27 mouse cellular contexts compared by ENCODE assay signal in genomic region chr10:126793136-126793535, GRCm38 (mm10).
A peak's percentile ranks its signal among the peaks of the same experiment; 100 is the strongest.
DNase-seq lines count a peak whose midpoint lies in the region; ATAC-seq and TF ChIP-seq lines count a peak whose summit lies in the region.
"Had no signal": no experiment of that assay in that cellular context is flagged by ENCODE, and none has a peak within 500 bp of the region (broad histone marks: within the 10 kb centered on the region; RNA-seq: fewer than 3 reads in every experiment).

No protein-coding gene starts in this region.

- H3K4me2 ChIP-seq in hindbrain, embryonic 14.5 days (replicated peaks) = no peak overlapping the region
- no peak overlapping the region for H3K4me2 ChIP-seq in hindbrain, postnatal 0 days (ENCODE audit: low read depth, low read length)
- no peak overlapping the region for H3K4me2 ChIP-seq in midbrain, embryonic 14.5 days (ENCODE audit: low read length)
- H3K4me2 ChIP-seq: intestine, embryonic 15.5 days; limb, embryonic 13.5 days; liver, embryonic 11.5 days had no signal

- no peak overlapping the region for H3K9ac ChIP-seq in hindbrain, embryonic 14.5 days
- no peak overlapping the region for H3K9ac ChIP-seq in hindbrain, postnatal 0 days (replicated peaks; ENCODE audit: low read length)
- H3K9ac ChIP-seq in midbrain, embryonic 14.5 days (replicated peaks; ENCODE audit: low read length) = no peak overlapping the region
- H3K9ac ChIP-seq: heart, embryonic 13.5 days; intestine, embryonic 15.5 days; limb, embryonic 13.5 days had no signal

- no peaks in the 10 kb centered on the region for H3K36me3 ChIP-seq in hindbrain, embryonic 14.5 days (replicated peaks; ENCODE audit: control insufficient read depth, insufficient read depth)
- H3K36me3 ChIP-seq in hindbrain, postnatal 0 days (ENCODE audit: insufficient read depth, low read length) = no peaks in the 10 kb centered on the region
- no peaks in the 10 kb centered on the region for H3K36me3 ChIP-seq in midbrain, embryonic 14.5 days (ENCODE audit: control insufficient read depth, insufficient read depth, low read length)
- no peaks in the 10 kb centered on the region for H3K36me3 ChIP-seq in midbrain, embryonic 10.5 days
- no peaks in the 10 kb centered on the region for H3K36me3 ChIP-seq in embryonic facial prominence, embryonic 10.5 days (replicated peaks)
- H3K36me3 ChIP-seq: heart, embryonic 13.5 days; intestine, embryonic 15.5 days; limb, embryonic 13.5 days had no signal

- 0 out of 2 replicates have a peak overlapping the region, but pooled peaks have one; percentile 62 for H3K27ac ChIP-seq in hindbrain, embryonic 14.5 days
- H3K27ac ChIP-seq in hindbrain, postnatal 0 days = no peak overlapping the region
- peak overlapping the region; percentile 66 for H3K27ac ChIP-seq in midbrain, embryonic 14.5 days (replicated peaks; ENCODE audit: low read depth, low read length)
- no peak overlapping the region for H3K27ac ChIP-seq in midbrain, embryonic 10.5 days (replicated peaks)
- H3K27ac ChIP-seq in embryonic facial prominence, embryonic 10.5 days (replicated peaks) = no peak overlapping the region
- H3K27ac ChIP-seq: gastrocnemius, adult 2 months; heart, embryonic 13.5 days; intestine, embryonic 15.5 days; layer of hippocampus, adult 2 months; limb, embryonic 13.5 days; stomach, postnatal 0 days had no signal

- no peaks in the 10 kb centered on the region for H3K27me3 ChIP-seq in hindbrain, embryonic 14.5 days (ENCODE audit: control insufficient read depth, insufficient read depth, low read length)
- no peaks in the 10 kb centered on the region for H3K27me3 ChIP-seq in hindbrain, postnatal 0 days (ENCODE audit: insufficient read depth, low read length)
- H3K27me3 ChIP-seq in midbrain, embryonic 14.5 days (ENCODE audit: control insufficient read depth, insufficient read depth, low read length) = no peaks in the 10 kb centered on the region
- no peaks in the 10 kb centered on the region for H3K27me3 ChIP-seq in midbrain, embryonic 10.5 days (ENCODE audit: low read depth, poor library complexity, severe bottlenecking)
- no peaks in the 10 kb centered on the region for H3K27me3 ChIP-seq in embryonic facial prominence, embryonic 10.5 days (replicated peaks; ENCODE audit: low read depth, poor library complexity, severe bottlenecking)
- H3K27me3 ChIP-seq: heart, embryonic 13.5 days; intestine, embryonic 15.5 days; limb, embryonic 13.5 days had no signal

- no peak for ATAC-seq in hindbrain, embryonic 14.5 days (ENCODE audit: low FRiP score)
- no peak for ATAC-seq in hindbrain, postnatal 0 days
- ATAC-seq in midbrain, embryonic 14.5 days (ENCODE audit: low FRiP score, low TSS enrichment) = no peak
- ATAC-seq: activated CD4-positive, CD25-positive, alpha-beta regulatory T cell, adult 4 months; forebrain, embryonic 16.5 days; intestine, embryonic 15.5 days had no signal

- no peaks in the 10 kb centered on the region for H3K9me3 ChIP-seq in hindbrain, embryonic 14.5 days (ENCODE audit: control insufficient read depth, low read length)
- H3K9me3 ChIP-seq in hindbrain, postnatal 0 days (ENCODE audit: low read length) = no peaks in the 10 kb centered on the region
- no peaks in the 10 kb centered on the region for H3K9me3 ChIP-seq in midbrain, embryonic 14.5 days (ENCODE audit: control insufficient read depth, low read length)
- H3K9me3 ChIP-seq in midbrain, embryonic 10.5 days (replicated peaks) = no peaks in the 10 kb centered on the region
- no peaks in the 10 kb centered on the region for H3K9me3 ChIP-seq in embryonic facial prominence, embryonic 10.5 days
- H3K9me3 ChIP-seq: heart, embryonic 13.5 days; intestine, embryonic 15.5 days; limb, embryonic 13.5 days had no signal

- peaks cover 9% of the 10 kb centered on the region; the same call in 1 of the 2 replicates for H3K4me1 ChIP-seq in hindbrain, embryonic 14.5 days (replicated peaks; ENCODE audit: control insufficient read depth, insufficient read depth, low read length)
- H3K4me1 ChIP-seq in hindbrain, postnatal 0 days (ENCODE audit: insufficient read depth, low read length) = 0 out of 2 replicates have a peak, but pooled peaks cover 2% of the 10 kb centered on the region
- H3K4me1 ChIP-seq in midbrain, embryonic 14.5 days (ENCODE audit: control insufficient read depth, insufficient read depth, low read length) = 0 out of 2 replicates have a peak, but pooled peaks cover 10% of the 10 kb centered on the region
- no peaks in the 10 kb centered on the region for H3K4me1 ChIP-seq in midbrain, embryonic 10.5 days
- H3K4me1 ChIP-seq in embryonic facial prominence, embryonic 10.5 days = peaks cover 9% of the 10 kb centered on the region; the same call in 1 of the 2 replicates
- H3K4me1 ChIP-seq: intestine, embryonic 15.5 days had no signal

- no peak for DNase-seq in hindbrain, embryonic 14.5 days (ENCODE audit: low spot score)
- DNase-seq in hindbrain, postnatal 0 days (ENCODE audit: low spot score) = no peak
- DNase-seq in midbrain, embryonic 14.5 days = peak; percentile 37
- DNase-seq in midbrain, embryonic 10.5 days (ENCODE audit: low spot score) = no peak
- DNase-seq in embryonic facial prominence, embryonic 10.5 days (ENCODE audit: low spot score) = peak; percentile 17
- no peak for DNase-seq in urinary bladder, postnatal 4 days (ENCODE audit: low spot score in 2 of 2)
- DNase-seq: adrenal gland, adult 8-10 months; B cell, adult 2 months; cerebellum, adult 11 months; cerebellum, adult 9-11 months; gastrocnemius, adult 2 months; gastrocnemius, postnatal 36 days; heart, postnatal 10 days; kidney, adult 2 months; kidney, postnatal 36 days; lung, postnatal 4 days; right cerebral cortex, postnatal 4 days; thymus, postnatal 4 days had no signal

- no peak for TF ChIP-seq CTCF in hindbrain, postnatal 0 days (IDR thresholded peaks at IDR 0.05; ENCODE audit: low read depth)

- H3K4me3 ChIP-seq in hindbrain, embryonic 14.5 days (replicated peaks; ENCODE audit: low read length) = no peak overlapping the region
- H3K4me3 ChIP-seq in hindbrain, postnatal 0 days (ENCODE audit: low read length) = no peak overlapping the region
- H3K4me3 ChIP-seq in midbrain, embryonic 14.5 days (replicated peaks; ENCODE audit: low read depth, low read length) = no peak overlapping the region
- no peak overlapping the region for H3K4me3 ChIP-seq in midbrain, embryonic 10.5 days
- H3K4me3 ChIP-seq in embryonic facial prominence, embryonic 10.5 days = no peak overlapping the region
- H3K4me3 ChIP-seq: erythroblast, embryonic 14.5 days; gastrocnemius, adult 2 months; heart, embryonic 13.5 days; intestine, embryonic 15.5 days; layer of hippocampus, adult 2 months; limb, embryonic 13.5 days had no signal

- WGBS in hindbrain, embryonic 14.5 days = 46% methylated on average over 3 of the region's 3 CpGs
- WGBS in hindbrain, postnatal 0 days = 36% methylated on average over 3 of the region's 3 CpGs
- WGBS in midbrain, embryonic 14.5 days = 39% methylated on average over 3 of the region's 3 CpGs
- 74% methylated on average over 3 of the region's 3 CpGs for WGBS in midbrain, embryonic 10.5 days
- 27% methylated on average over 3 of the region's 3 CpGs for WGBS in embryonic facial prominence, embryonic 10.5 days

Comparison
In these comparisons a context has a peak if more than half of its experiments do, and no peak if none do; other contexts are left out.
1. DNase-seq: peak in midbrain, embryonic 14.5 days (single experiment) and embryonic facial prominence, embryonic 10.5 days (single experiment); none in hindbrain, embryonic 14.5 days (single experiment), hindbrain, postnatal 0 days (single experiment), midbrain, embryonic 10.5 days (single experiment) and urinary bladder, postnatal 4 days (0 of 2).
2. H3K27ac ChIP-seq: peak in hindbrain, embryonic 14.5 days (single experiment) and midbrain, embryonic 14.5 days (single experiment); none in hindbrain, postnatal 0 days (single experiment), midbrain, embryonic 10.5 days (single experiment) and embryonic facial prominence, embryonic 10.5 days (single experiment).